ENCODE assay signal across 15 mouse cellular contexts in the genomic region with DNA sequence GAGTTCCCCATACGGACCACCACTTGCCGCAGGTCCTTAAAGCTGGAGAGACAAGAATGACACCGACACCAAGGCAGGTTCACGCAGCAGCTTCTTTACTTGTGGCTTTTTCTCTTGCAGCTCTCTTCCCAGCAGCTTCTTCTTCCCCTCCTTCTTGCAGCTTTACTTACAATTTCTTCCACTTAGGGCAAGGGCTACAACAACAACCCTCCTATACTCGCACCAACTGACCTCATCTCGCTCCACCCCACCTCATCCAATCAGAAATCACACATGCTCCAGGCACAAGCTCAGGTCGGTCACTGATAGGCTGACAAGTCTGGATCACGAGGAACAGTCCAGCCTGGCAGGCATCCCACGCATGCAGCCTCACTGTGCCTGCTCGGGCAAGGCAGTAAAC.
"Had no signal": no experiment of that assay in that cellular context is flagged by ENCODE, and none has a peak within 500 bp of the region (broad histone marks: within the 10 kb centered on the region; RNA-seq: fewer than 3 reads in every experiment).

No protein-coding gene starts in this region.

- H3K4me1 ChIP-seq: liver, embryonic 13.5 days; neural tube, embryonic 13.5 days had no signal

- H3K4me3 ChIP-seq: liver, embryonic 13.5 days; neural tube, embryonic 13.5 days had no signal

- DNase-seq: kidney, adult 8-10 months; kidney, postnatal 14 days; kidney, postnatal 4 days; liver, embryonic 13.5 days; lung, adult 2 months; lung, postnatal 14 days; lung, postnatal 4 days; midbrain, embryonic 14.5 days; retina, postnatal 1 day; thymus, adult 2 months; thymus, postnatal 14 days; thymus, postnatal 4 days had no signal

- H3K9me3 ChIP-seq: liver, embryonic 13.5 days had no signal

- H3K27ac ChIP-seq: liver, embryonic 13.5 days; neural tube, embryonic 13.5 days; stomach, postnatal 0 days had no signal

- H3K36me3 ChIP-seq: liver, embryonic 13.5 days; neural tube, embryonic 13.5 days had no signal

- H3K27me3 ChIP-seq: liver, embryonic 13.5 days; neural tube, embryonic 13.5 days had no signal

- H3K4me2 ChIP-seq: liver, embryonic 13.5 days; midbrain, embryonic 11.5 days; neural tube, embryonic 13.5 days had no signal

- H3K9ac ChIP-seq: liver, embryonic 13.5 days; neural tube, embryonic 13.5 days had no signal
